Mouse (Mus musculus): Measurements from ENCODE around the gene Olfr766-ps1.

- no peak for TF ChIP-seq CTCF (IDR thresholded peaks at IDR 0.05; ENCODE audit: borderline replicate concordance, control insufficient read depth, extremely low read depth, insufficient read depth, low read length, poor library complexity)
- TF ChIP-seq POLR2A (IDR thresholded peaks at IDR 0.05; ENCODE audit: control insufficient read depth, extremely low read depth, insufficient read depth, low read length, poor library complexity): no peak
Measured at GRCm38 (mm10) chr10:129014477-129014876, 54.3 kb downstream of the Olfr766-ps1 start.
